Mouse (Mus musculus): ENCODE data around the gene Hist3h2a.

GRCm38 (mm10) chr11:58995061-58995806, 40.7 kb downstream of the Hist3h2a start:
- no peak for TF ChIP-seq POLR2A (IDR thresholded peaks at IDR 0.05; ENCODE audit: insufficient read length, low read depth)
- no peak for TF ChIP-seq POLR2AphosphoS2 (IDR thresholded peaks at IDR 0.05; ENCODE audit: insufficient read length, low read depth)

All from myocyte (in vitro differentiated cells).